Mouse (Mus musculus) lung, postnatal 0 days (tissue): ENCODE measurements around the gene Pou2f2.

Experiments
- CTCF ChIP-seq: IDR thresholded peaks from 2 replicates; pipeline ENCODE4 v1.5.1; 2016; ENCODE audit warnings: antibody characterized with exemption, mild to moderate bottlenecking
- EP300 ChIP-seq: IDR thresholded peaks from 2 replicates; pipeline ENCODE4 v1.6.1; 2016; ENCODE audit warnings: antibody characterized with exemption, mild to moderate bottlenecking, control low read depth

GRCm38 (mm10) chr7:25080431-25080830 is 99.1 kb downstream of the Pou2f2 start:
- no peak for TF ChIP-seq CTCF
- TF ChIP-seq EP300: no peak
